Mouse (Mus musculus) kidney, postnatal 25 days (tissue): Measurements from ENCODE around the gene Ttc9b.

Experiments used
- DNase-seq, 2 experiments: peaks; one replicate each; pipeline ENCODE4 v3.0.0; 2021; ENCODE audit warnings: mixed read lengths in 2 of 2

Ttc9b gene

DNA sequence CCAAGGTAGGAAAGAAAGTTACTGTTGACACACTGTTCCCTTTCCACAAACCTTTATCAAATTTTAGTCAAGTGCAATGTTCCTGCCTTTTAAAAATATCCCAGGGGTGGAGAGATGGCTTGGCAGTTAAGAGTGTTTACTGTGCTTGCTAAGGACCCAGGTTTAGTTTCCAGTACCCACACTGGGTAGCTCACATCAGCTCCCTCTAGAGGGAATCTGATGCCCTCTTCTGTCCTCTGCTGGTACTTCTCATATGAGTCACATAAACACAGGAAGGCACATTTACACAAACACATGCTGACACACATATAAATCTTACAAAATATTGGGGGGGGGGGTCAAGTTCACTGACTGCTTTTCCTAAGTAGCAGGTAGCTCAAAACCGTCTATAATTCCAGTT lies 9.2 kb upstream of the Ttc9b start:
- no peak for DNase-seq

GRCm38 (mm10) chr7:27646516-27646915 lies 7.2 kb upstream of the Ttc9b start:
- DNase-seq = no peak

- no peak for DNase-seq
These were observed 6.3 kb upstream of the Ttc9b start for GRCm38 (mm10) chr7:27647281-27648002.

- no peak for DNase-seq
These were observed 4.0 kb upstream of the Ttc9b start for GRCm38 (mm10) chr7:27649723-27650122.

DNA sequence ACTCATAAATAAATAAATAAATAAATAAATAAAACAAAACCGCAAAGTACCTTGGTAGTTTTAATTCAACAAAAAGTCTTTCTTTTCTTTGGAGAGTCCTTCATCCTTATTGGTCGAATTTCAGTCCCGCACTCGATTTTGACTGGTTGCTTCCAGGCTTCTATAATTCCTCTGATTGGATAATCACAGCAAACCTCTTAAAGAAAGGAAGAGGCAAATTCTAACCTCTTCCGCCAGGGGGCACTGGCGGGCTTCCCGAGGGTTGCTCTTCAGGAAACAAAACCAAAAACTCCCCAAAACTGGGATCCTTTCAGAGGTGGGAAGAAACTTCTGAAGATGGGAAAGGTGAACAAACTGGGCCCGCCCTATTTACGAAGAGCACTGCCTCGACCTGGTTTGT lies 2.8 kb upstream of the Ttc9b start:
- DNase-seq = peak; percentile 83 to 84

GRCm38 (mm10) chr7:27654607-27655276 lies 1.0 kb downstream of the Ttc9b start:
- DNase-seq = peak; percentile 56 to 62

GRCm38 (mm10) chr7:27655545-27655944 lies 1.8 kb downstream of the Ttc9b start:
- DNase-seq = no peak

GRCm38 (mm10) chr7:27656600-27656999 lies 2.9 kb downstream of the Ttc9b start:
- DNase-seq = no peak

DNA sequence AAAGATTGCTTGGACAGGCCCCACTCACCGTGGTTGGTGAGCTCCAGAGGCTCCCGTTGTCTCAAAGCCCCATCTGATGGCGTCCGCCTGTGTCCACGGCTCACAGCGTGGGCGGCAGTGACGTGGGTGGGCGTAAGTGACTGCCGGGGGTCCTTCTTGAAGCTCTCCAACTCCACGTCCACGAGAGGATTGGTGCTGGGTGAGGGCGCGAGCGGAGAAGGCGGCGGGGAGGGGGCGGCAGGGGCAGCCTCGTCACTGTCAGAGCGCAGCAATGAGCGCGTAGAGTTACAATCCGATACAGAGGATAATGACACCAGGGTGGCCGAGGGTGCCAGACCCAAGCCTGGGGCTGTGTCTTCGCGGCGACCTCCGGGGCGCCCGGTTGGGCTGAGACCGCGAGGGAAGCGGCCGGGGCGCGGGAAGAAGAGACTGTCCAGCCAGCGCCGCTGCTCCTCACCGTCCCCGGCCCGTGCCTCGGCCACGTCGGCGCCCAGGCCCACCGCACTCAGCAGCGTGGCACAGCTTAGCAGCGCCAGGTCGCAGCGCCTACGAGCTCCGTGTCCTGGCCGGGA lies 4.2 kb downstream of the Ttc9b start:
- no peak for DNase-seq

DNA sequence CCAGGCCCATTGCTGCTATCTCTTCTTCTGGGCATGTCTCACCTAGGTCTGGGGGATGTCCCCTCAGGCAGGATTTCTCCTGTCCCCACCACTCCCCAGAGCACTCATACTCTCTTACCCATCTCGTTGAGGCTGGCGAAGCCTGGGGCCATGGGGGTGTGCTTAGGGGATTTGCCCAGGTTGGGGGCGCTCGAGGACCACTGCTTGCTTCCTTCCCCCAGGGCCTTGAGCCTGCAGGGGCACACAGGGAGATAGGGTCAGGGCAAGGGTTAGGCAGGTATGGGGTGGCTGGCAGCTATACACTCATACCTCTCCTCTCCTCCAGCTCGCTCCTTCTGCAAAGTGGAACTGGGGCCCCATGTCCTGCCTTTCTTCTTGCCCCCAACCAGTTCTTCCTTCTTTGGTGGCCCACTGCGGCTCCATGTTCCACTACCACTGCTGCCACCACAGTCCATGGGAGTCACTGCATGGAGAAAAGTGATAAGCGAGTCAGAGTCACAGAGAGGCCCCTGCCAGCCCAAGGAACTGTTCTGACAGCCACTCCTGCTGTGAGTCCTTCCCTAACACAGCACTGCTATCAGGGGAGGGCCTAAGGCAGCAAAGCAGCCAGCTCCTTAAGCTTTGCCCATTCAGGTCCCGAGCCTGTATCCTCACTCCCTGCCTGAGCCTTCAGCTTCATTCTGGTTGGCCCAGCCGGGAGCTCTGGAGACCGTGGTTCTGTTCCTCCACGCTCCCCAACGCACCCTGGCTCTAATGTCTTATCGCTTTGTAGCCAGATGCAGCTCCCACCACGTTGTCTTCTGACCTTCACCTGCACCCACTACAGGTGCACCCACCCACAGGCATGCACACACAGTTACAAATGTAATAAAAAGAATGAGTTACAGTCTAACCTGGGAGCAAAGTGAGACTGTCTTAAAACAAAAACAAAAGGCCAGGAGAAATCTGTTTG lies 5.3 kb downstream of the Ttc9b start:
- no peak for DNase-seq

DNA sequence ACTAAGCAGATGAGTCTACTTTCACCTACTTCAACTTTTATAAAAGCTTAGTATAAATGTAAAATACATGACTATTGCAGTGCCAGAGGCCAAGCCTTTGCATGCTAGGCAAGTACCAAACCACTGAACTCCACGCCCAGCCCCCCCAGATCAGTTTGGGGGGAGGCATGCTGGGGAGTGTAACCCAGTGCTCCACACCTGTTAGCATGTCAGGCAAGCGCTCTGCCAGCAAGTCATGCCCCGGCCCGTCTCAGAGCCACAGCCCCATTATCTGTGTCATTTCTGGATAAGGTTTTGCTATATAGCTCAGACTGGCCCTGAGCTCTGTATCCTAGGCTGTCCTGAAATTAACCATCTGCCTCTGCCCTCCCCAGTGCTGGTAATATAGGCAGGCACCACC lies 8.3 kb downstream of the Ttc9b start:
- no peak for DNase-seq

DNA sequence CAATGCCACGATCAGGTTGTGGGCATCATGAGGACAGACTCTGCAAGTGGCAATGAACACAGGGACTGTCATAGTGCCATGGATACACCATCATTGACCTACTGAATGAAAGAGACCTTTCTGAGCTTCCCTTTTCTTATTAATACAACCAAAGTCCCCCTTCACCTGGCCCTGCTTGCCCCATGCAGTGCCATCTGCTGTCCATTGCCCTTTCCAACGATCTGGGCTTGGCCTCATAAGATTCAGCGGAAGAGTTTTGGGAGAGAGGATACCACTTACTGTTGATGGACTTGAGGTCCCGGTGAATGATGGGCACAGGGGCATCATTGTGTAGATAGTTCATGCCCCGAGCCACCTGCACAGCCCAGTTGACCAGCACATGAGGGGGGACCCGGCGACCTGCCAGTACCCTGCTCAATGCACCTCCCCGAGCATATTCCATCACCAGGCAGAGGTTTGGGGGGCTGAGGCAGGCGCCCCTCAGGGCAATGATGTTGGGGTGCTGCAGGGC lies 19.4 kb downstream of the Ttc9b start:
- no peak for DNase-seq

- peak in 1 of 2 experiments; percentile 52 for DNase-seq
These were observed 19.9 kb downstream of the Ttc9b start for GRCm38 (mm10) chr7:27673575-27674131.

DNA sequence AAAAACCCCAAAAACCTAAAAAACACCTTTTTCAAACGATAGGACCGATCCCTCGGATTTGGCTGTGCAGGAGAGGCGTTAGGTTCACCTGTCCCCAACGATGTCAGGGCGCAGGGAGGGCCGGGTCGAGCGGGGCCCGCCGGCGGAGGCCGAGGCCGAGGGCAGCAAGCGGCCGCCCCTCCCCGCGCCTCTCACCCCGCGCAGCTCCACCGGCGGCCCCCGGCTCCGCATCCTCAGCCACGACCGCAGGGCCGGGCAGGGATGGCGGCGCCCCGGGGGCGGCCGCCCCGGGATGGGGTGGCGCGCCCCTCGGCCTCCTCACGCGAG lies 20.4 kb downstream of the Ttc9b start:
- no peak for DNase-seq

- DNase-seq = peak; percentile 93 to 95
These were observed 21.0 kb downstream of the Ttc9b start, which contains the start of gene Map3k10 for GRCm38 (mm10) chr7:27674522-27675221. Map3k10 (minus strand) TSS chr7:27674598.

DNA sequence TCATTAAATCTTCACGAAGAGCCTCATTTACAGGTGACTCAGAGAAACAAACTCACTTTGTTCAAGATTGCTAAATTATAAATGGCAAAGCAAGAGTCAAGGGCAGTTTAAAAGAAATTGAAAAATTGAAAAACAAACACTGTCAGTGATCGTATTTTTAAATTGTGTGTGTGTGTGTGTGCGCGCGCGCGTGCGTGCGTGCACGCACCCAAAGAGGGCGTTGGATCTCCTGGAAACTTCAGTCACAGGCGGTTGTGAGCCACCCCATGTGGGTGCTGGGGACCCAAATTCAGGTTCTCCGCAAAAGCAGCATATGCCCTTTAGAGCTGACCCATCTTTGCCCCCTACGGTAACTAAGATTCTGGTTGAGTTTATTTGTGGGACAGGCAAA lies 21.5 kb downstream of the Ttc9b start:
- DNase-seq = no peak

GRCm38 (mm10) chr7:27683218-27683617 lies 29.5 kb downstream of the Ttc9b start:
- no peak for DNase-seq

DNA sequence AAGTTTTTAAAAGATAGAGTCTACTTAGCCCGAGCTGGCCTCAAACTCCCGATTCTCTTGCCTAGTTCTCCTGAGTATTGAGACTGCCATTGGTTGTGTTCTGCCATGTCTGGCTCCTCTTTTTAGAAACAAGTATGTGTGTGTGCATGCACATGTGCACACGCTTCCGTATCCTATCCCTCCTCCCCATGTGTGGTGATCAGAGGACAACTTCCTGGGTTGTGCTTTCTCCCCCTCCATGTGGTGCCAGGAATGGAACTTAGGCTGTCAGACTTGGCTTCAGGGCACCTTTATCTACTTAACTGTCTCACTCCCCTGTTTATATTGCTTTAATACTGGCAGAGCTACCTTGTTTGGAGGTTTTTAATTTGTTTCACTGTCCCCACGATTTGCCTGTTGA lies 31.5 kb downstream of the Ttc9b start:
- DNase-seq = no peak

DNA sequence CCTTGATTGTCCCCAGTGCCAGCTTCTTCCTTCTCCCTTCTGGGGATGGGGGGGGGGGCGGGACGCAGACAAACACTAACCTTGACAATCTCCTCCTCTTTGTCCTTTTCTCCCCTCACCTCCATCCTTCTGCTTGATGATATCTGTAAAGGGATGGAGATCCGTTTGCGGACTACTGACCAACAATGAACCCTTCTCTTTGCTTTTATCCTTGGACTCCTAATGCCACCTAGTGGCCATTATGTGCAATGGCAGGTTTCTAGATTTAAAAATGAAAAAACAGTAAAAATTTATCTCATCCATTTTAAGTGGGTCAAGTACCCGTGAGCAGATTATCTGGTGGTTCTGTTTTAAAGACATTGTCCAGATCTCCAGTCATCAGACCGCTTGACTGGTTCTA lies 32.0 kb downstream of the Ttc9b start:
- no peak for DNase-seq

DNA sequence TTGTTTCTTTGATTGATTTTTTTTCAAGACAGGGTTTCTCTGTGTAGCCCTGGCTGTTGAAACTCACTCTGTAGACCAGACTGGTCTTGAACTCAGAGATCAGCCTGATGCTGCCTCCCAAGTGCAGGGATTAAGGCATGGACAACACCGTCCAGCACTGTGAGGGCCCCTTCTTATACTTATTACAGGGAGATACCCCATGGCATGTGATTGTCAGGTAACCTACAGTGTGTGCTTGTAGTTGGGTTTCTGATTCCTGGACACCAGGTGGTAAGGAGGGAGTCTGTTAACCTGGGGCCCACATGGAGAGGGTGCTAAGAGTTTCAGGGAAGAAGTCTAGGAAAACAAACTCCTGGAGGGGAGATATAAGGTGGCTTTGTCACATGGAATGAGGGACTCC lies 33.3 kb downstream of the Ttc9b start:
- DNase-seq = no peak

GRCm38 (mm10) chr7:27687836-27688235 lies 34.1 kb downstream of the Ttc9b start:
- no peak for DNase-seq

- no peak for DNase-seq
These were observed 34.6 kb downstream of the Ttc9b start for GRCm38 (mm10) chr7:27688246-27688788.
